Mouse (Mus musculus) mouse trophoblast stem cell (cell line): Measurements from ENCODE around the gene Klk1b26.
"Not testable (repeated sequence)": the region's sequence is repeated elsewhere in the genome, so short reads cannot be mapped to it uniquely, and the experiment has no call there.

ENCODE experiments used
- in situ Hi-C, 2 experiments: fragments of 300-500 bp; cut with MseI, MboI; formaldehyde crosslinking; loops; 2 replicates in 1 of 2; 3 replicates in 1 of 2; pipeline ENCODE4 v1.15.1; 2025

Klk1b26 gene

DNA sequence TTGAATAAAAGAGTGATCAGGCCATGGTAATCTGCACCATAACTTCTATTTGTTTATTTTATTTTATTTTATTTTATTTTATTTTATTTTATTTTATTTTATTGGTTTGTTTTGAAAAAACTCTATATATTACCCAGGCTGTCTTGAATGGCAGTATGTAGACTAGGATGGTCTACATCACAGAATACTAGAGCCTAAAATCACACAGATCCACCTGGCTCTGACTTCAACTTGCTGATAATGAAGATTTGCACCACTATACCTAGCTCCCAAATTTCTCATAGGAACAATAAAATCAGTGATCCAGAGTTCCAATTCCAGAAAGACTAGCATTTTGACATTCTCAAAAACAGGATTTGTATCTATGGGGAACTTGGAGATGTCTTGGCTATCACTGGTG is at the start of gene Klk1b26:
Klk1b26 (plus strand) TSS at position 301 of the 400 bp plus-strand sequence.
- in situ Hi-C loops: not testable (repeated sequence)

DNA sequence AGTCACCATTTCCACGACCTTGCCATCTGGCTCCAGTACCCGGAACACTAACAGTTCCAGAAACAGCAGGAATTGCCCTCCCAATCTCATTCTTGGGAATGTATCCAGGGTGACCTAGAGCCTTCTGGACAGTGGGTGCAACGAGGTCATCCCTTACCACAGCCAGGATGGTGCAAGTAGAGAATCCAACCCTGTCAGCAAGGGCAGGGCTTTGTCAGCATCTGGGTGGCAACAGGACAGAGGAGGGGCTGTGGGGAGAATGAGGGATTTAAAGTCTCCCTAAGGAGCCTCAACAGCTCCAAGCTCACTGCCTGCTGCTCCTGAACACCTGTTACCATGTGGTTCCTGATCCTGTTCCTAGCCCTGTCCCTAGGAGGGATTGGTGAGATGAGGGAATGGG is 45.5 kb upstream of the Klk1b26 start, which contains the start of gene Klk1b1:
Klk1b1 (plus strand) TSS at position 301 of the 400 bp plus-strand sequence.
- in situ Hi-C loops: no loop called here

DNA sequence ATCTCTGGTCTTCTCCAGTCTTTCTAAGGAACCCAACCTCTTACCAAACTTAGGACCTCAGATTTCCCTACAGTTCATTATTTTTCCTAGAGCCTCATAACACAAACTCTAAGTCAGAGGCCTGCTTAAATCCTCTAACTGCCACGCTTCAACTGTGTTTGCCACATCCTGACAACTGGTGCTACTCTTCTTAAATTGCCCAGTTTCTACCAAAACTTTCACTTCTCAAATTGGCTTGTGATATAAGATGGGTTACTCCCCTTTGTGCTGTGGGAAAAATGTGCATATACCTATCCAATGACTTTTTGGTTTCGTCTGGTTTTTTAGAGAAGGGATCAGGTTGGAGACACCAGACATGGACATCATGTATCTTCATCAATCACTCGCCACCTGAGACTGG is 44.9 kb upstream of the Klk1b26 start:
- in situ Hi-C loops: no loop called here

- in situ Hi-C loops: no loop called here
Measured at GRCm38 (mm10) chr7:43967612-43968011, 44.4 kb upstream of the Klk1b26 start.

DNA sequence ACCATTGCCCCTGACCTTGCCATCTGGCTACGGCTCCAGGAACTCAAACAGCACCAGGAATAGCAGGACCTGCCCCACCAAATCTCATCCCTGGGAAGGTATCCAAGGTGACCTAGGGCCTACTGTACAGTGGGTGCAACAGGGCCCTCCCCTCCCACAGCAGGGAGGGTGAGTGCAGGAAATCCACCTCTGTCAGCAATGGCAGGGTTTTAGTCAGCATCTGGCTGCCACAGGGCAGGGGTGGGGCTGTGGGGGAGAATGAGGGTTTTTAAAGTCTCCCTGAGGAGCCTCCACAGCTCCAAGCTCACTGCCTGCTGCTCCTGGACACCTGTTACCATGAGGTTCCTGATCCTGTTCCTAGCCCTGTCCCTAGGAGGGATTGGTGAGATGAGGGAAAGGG is 36.2 kb upstream of the Klk1b26 start, which contains the start of gene Klk1b9:
Klk1b9 (plus strand) TSS at position 301 of the 400 bp plus-strand sequence.
- in situ Hi-C loops: not testable (repeated sequence)

- in situ Hi-C loops: no loop called here
Measured at GRCm38 (mm10) chr7:43985657-43986056, 26.3 kb upstream of the Klk1b26 start.

DNA sequence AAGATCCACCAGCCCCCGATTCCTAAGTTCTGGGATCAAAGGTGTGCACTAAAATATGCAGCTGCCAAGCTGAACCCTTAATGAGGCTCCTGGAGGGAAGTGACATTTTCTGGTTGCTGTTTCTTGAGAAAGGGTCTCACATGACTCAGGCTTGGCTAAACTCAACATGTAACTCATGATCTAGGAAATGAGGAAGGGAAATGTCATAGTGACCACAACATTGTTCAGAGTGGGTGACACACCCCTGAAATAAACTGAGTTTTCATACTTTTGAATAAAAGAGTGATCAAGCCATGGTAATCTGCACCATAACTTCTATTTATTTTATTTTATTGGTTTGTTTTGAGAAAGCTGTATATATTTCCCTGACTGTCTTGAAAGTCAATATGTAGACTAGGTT is 17.1 kb upstream of the Klk1b26 start:
- in situ Hi-C loops: not testable (repeated sequence)

DNA sequence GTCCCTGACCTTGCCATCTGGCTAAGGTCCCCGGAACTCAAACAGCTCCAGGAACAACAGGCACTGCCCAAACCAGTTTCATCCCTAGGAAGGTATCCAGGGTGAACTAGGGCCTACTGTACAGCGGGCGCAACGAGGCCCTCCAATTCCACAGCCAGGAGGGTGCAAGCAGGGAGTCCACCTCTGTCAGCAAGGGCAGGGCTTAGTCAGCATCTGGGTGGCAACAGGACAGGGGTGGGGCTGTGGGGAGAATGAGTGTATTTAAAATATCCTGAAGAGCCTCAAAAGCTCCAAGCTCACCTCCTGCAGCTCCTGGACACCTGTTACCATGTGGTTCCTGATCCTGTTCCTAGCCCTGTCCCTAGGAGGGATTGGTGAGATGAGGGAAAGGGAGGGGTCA is 16.4 kb upstream of the Klk1b26 start, which contains the start of gene Klk1b11:
Klk1b11 (plus strand) TSS at position 301 of the 400 bp plus-strand sequence.
- in situ Hi-C loops: not testable (repeated sequence)

DNA sequence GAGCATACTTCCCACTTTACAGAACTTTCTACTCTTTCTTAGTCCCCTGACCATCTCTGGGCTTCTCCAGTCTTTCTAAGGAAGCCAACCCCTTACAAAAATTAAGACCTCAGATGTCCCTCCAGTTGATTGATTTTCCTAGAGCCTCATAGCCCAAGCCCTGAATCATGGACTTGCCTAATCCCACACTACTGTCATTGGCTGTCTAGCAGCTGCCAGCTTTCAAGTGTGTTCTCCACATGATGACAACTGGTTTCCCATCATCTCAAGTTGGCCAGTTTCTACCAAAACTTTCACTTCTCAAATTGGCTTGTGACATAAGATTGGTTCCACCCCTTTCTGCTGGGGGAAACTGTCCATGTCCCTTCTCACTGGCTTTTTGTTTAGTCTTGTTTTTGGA is 7.1 kb upstream of the Klk1b26 start:
- in situ Hi-C loops: no loop called here

- in situ Hi-C loops: not testable (repeated sequence)
Measured at GRCm38 (mm10) chr7:44014666-44015065, 2.7 kb downstream of the Klk1b26 start.

DNA sequence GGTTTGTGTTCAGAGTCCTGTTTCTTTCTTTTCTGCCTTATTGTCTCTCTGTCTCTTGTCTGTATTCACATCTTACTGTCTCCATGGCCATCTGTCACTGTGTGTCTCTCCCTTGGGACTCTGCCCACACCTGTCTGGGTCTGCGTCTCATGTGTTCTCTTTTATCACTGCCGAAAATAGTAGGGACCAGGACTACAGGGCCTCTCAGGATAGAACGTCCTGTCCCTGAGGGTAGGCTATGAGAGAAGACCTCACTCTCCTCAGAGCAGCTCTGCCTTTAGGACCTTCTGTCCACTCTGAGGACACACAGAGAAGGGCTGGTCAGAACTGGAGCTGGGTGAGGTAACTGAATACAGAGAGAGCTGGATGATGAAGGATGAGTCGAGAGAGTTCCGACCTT is 3.1 kb downstream of the Klk1b26 start:
- in situ Hi-C loops: no loop called here

DNA sequence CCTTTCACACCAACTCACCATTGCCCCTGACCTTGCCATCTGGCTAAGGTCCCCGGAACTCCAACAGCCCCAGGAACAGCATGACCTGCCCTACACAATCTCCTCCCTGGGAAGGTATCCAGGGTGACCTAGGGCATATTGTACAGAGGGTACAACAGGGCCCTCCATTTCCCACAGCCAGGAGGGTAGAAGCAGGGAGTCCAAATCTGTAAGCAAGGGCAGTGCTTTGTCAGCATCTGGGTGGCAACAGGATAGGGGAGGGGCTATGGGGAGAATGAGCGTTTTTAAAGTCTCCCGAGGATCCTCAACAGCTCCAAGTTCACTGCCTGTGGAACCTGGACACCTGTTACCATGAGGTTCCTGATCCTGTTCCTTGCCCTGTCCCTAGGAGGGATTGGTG is 40.0 kb downstream of the Klk1b26 start, which contains the start of gene Klk1b27:
Klk1b27 (plus strand) TSS at position 301 of the 400 bp plus-strand sequence.
- in situ Hi-C loops: not testable (repeated sequence)
